ENCODE assay signal across 8 mouse cellular contexts in the genomic region with DNA sequence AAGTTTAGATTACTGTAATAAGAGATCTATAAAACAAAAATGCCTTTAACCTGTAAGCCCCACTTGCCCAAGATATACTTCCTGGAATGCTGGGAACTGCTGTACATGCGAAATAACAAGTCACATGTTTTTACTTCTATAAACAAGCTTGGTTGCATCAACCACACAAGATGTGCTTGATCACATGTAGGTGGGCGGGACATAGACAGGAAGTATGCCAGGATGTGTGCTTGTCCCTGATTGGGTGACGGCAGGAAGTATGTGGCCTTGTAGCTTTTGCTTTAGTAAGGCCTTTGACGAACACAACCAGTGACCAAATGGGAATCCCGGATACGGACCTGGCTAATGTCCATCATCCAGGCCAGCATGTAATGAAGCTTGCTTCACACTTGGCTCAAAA. TPM values are rescaled to one million over a fixed set of nuclear protein-coding genes. Genes with fewer than 3 reads are reported as not detected.
DNase-seq lines count a peak whose midpoint lies in the region.

No protein-coding gene starts in this region.

- DNase-seq in gastrocnemius, adult 8-10 months (ENCODE audit: low spot score in 2 of 2), result peak; percentile 8 to 27
- DNase-seq in gastrocnemius, postnatal 25 days, result no peak
- DNase-seq in A20 (ENCODE audit: low read depth, low spot score), result peak; percentile 29
- peak; percentile 31 for DNase-seq in brain, adult 2 months (ENCODE audit: low read depth, low spot score)
- DNase-seq in lung, postnatal 25 days (ENCODE audit: low spot score), result peak; percentile 57
- no peak for DNase-seq in left cerebral cortex, postnatal 4 days
- DNase-seq in ovary, postnatal 10 days (ENCODE audit: low spot score), result no peak
- no peak for DNase-seq in left cerebral cortex, adult 18-20 months (ENCODE audit: low spot score in 2 of 2)

- intact Hi-C loops in left cerebral cortex, postnatal 4 days (cut with DNase I), result loop anchor here (10.0 kb wide), 2 partner anchors 71 to 171 kb away; a partner anchor contains a TSS

RNA-seq across cellular contexts. Expression of a gene that starts 31.1 kb away (rescaled TPM):
- total RNA-seq in gastrocnemius, adult 8-10 months (2022), result 1 to 10 TPM; 1.9 to 6.9 (median 6.0) TPM
- total RNA-seq in gastrocnemius, postnatal 25 days (2021), result 10 to 100 TPM in 1 of 2 experiments, 1 to 10 TPM in 1; 7.5 to 14.0 TPM
- total RNA-seq in left cerebral cortex, postnatal 4 days (2021), result 100 to 1,000 TPM; 154 to 166 TPM
- total RNA-seq in left cerebral cortex, adult 18-20 months (2021), result 10 to 100 TPM; 81.2 to 81.9 TPM

Comparison
In these comparisons a context has a peak if more than half of its experiments do, and no peak if none do; other contexts are left out.
1. DNase-seq: peak in gastrocnemius, adult 8-10 months (2 of 2), A20 (single experiment), brain, adult 2 months (single experiment) and lung, postnatal 25 days (single experiment); none in gastrocnemius, postnatal 25 days (single experiment), left cerebral cortex, postnatal 4 days (single experiment), ovary, postnatal 10 days (single experiment) and left cerebral cortex, adult 18-20 months (0 of 2).
2. RNA of a gene that starts 31.1 kb away (total RNA-seq): 154 to 166 TPM in left cerebral cortex, postnatal 4 days and 81.2 to 81.9 TPM in left cerebral cortex, adult 18-20 months; 7.5 to 14.0 TPM in gastrocnemius, postnatal 25 days and 1.9 to 6.9 TPM in gastrocnemius, adult 8-10 months; every median in the first group is over 4 times any median in the second.